Mouse (Mus musculus): ENCODE results near the gene Hs2st1.

GRCm38 (mm10) chr3:144579796-144580195 is 9.8 kb upstream of the Hs2st1 start:
- TF ChIP-seq CTCF (IDR thresholded peaks at IDR 0.05; ENCODE audit: low read depth) (no peak), EP300 (IDR thresholded peaks at IDR 0.05; ENCODE audit: low read depth) (no peak)

Measured in liver, postnatal 0 days (tissue).